Mouse (Mus musculus) cerebellum, adult 2 months (tissue): Measurements from ENCODE around the gene Arfgef3. TPM values are rescaled to one million over a fixed set of nuclear protein-coding genes. Genes with fewer than 3 reads are reported as not detected.
A peak's percentile ranks its signal among the peaks of the same experiment; 100 is the strongest.

Source experiments
- DNase-seq, 2 experiments: peaks; one replicate each; pipeline ENCODE4 v3.0.0; 2021
- H3K27ac ChIP-seq: fragments of 200-500 bp; 2 replicates; pipeline ENCODE4 v1.5.1; 2012; ENCODE audit warnings: low read length, control low read depth, inconsistent platforms; ENCODE audit not compliant: insufficient read depth
- H3K27me3 ChIP-seq: fragments of 200-500 bp; 2 replicates; pipeline ENCODE4 v1.6.1; 2012; ENCODE audit warnings: inconsistent platforms, mild to moderate bottlenecking, low read length, moderate library complexity; ENCODE audit not compliant: control insufficient read depth, insufficient read depth
- H3K4me1 ChIP-seq: fragments of 200-500 bp; 2 replicates; pipeline ENCODE4 v1.6.1; 2011; ENCODE audit warnings: low read length; ENCODE audit not compliant: control insufficient read depth, insufficient read depth
- H3K4me3 ChIP-seq: fragments of 200-500 bp; replicated peaks from 2 replicates; pipeline ENCODE3; 2011; ENCODE audit warnings: mild to moderate bottlenecking, low read depth, low read length, control low read depth; ENCODE audit not compliant: insufficient read depth
- CTCF ChIP-seq: fragments of 200-500 bp; IDR thresholded peaks from 2 replicates; pipeline ENCODE4 v1.5.1; 2011; ENCODE audit warnings: low read depth, mild to moderate bottlenecking, control low read depth, low read length, moderate library complexity, borderline replicate concordance; ENCODE audit not compliant: insufficient read depth
- POLR2A ChIP-seq: fragments of 200-500 bp; IDR thresholded peaks from 2 replicates; pipeline ENCODE4 v1.6.1; 2011; ENCODE audit warnings: low read length, control low read depth, borderline replicate concordance; ENCODE audit not compliant: insufficient read depth
- WGBS: fragments of 180-500 bp; shearing (Covaris S2); methylation state at CpG from one replicate; pipeline ENCODE4 v1.1.7; 2018; 5-methylcytosine and 5-hydroxymethylcytosine counted together
- polyA plus RNA-seq: library from polyadenylated mRNA; depleted of rRNA; stranded (reverse); fragments of >200 nt; gene quantifications from 2 replicates; pipeline ENCODE4 v1.2.3, GENCODE M21; 2012

The Arfgef3 gene
- polyA plus RNA-seq, 1 experiment, result 22.4 TPM

DNA sequence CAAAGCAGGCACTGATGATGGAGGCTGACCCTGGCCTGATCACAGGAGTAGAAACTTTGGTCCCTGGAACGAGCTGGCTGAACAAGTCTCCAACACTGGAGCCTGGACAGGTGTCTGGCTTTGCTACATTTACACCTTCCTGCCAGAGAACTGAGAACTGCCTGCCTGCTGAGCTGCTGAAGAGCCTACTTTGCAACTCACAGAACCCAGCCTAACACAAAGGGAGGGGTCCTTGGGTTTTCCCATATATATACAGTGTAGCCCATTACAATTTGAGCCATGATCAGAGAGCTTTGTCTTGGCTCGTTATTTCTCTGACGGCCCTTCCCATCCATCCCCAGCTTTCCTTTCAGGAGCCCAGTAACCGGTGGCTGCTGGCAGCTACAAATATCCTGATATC lies 6.3 kb upstream of the Arfgef3 start:
- TF ChIP-seq CTCF, result no peak
- no peak for DNase-seq
- Histone ChIP-seq H3K27ac (no peak overlapping the region), H3K27me3 (no peaks in the 10 kb centered on the region), H3K4me3 (no peak overlapping the region), H3K4me1 (no peaks in the 10 kb centered on the region)
- 68% methylated on average over 4 of the region's 4 CpGs for WGBS

DNA sequence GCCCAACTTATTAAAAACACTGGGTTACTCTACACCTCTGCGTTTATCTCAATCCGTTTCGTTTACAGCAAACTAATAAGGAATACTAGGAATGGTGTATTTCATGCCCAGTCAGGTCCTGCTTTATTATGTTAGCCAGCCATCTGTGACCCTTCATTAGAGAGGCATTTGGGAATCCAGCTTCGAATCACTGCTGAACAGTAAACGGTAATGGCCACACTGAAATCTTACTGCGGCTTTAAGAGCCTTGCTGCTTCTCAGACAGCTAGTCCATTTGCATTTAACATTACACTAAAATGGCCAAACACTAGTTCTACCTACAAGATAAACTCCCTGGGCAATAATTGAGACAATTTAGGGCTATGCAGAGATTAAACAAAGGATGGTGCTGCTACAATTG lies 1.7 kb downstream of the Arfgef3 start:
- DNase-seq, result peak; percentile 32 to 53
- no peaks in the 10 kb centered on the region; the same call in 1 of the 2 replicates for H3K4me1 ChIP-seq
- TF ChIP-seq CTCF (no peak), POLR2A (no peak)
- WGBS, result 12% methylated on average over 6 of the region's 6 CpGs
- no peaks in the 10 kb centered on the region for H3K27me3 ChIP-seq
- H3K27ac ChIP-seq, result no peak overlapping the region; the same call in 1 of the 2 replicates
- peak overlapping the region; percentile 41 for H3K4me3 ChIP-seq

DNA sequence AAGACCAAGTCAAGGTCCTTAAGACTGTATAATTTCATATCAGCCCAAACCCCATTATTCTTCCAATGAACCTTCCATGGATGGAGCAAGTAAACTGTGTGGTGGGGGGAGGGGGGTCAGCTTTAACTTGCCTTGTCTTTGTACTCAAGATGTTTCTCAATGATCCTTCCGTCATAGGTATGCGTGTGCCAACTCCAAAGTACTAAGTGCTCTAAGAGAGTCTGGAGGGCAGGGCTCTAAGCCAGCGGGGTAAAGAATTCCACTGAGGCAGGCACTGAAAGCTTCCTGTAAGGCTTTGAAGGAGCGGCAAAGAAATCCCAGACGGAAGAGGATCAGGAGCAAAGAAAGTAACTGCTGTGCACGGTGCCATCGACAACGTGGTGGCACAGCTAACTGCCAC lies 2.7 kb downstream of the Arfgef3 start:
- DNase-seq, result peak; percentile 21 to 33
- 48% methylated on average over 8 of the region's 8 CpGs for WGBS
- TF ChIP-seq CTCF (no peak), POLR2A (no peak)
- no peaks in the 10 kb centered on the region; the same call in 1 of the 2 replicates for H3K4me1 ChIP-seq
- no peaks in the 10 kb centered on the region for H3K27me3 ChIP-seq
- no peak overlapping the region for H3K27ac ChIP-seq
- peak overlapping the region; percentile 4 for H3K4me3 ChIP-seq

DNA sequence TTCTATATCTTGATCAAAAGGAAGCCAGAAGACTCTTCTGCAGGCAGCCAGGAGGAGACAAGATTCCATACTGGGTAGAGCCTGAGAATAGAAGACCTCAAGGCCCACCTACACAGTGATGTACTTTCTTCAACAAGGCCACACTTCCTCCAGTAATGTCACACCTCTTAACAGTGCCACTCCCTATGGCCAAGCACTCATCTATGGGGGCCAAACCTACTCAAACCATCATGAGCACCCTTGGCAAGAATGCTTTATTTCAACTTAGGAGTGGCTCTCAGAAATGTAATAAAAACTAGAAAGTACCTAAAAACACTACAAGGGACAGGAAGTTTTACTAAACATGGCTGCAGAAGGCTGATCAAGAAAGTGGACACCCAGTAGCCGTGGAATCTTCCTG lies 15.2 kb downstream of the Arfgef3 start:
- WGBS, result 92% methylated on average over 1 of the region's 1 CpGs

DNA sequence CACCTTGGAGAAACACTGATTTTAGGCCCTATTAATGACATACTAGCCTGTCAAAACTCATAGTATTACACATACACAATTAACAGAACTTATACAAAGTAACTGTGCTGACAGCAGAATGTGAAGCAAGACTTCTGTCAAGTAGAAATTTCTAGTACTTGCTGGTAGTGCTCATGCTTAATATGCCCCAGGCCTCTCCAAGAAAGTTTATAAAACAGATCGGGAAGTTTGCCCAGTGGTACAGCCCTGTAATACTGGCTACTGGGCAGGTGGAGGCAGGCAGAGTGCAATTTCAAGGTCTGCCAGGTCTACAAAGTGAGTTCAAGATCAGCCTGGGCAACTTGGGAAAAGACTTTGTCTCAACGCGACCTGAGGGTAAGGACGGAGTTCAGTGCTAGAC lies 32.3 kb downstream of the Arfgef3 start:
- no peak for DNase-seq
- no peak overlapping the region for H3K4me3 ChIP-seq
- WGBS, result 88% methylated on average over 4 of the region's 4 CpGs
- TF ChIP-seq POLR2A (no peak), CTCF (no peak)
- H3K4me1 ChIP-seq, result peaks cover 24% of the 10 kb centered on the region
- no peak overlapping the region for H3K27ac ChIP-seq
- H3K27me3 ChIP-seq, result no peaks in the 10 kb centered on the region

More for the DNA sequence above, 15.2 kb downstream of the Arfgef3 start:
- Histone ChIP-seq H3K4me1 (no peaks in the 10 kb centered on the region), H3K27ac (no peak overlapping the region), H3K4me3 (no peak overlapping the region), H3K27me3 (no peaks in the 10 kb centered on the region)
- DNase-seq, result no peak
- TF ChIP-seq CTCF (no peak), POLR2A (no peak)

DNA sequence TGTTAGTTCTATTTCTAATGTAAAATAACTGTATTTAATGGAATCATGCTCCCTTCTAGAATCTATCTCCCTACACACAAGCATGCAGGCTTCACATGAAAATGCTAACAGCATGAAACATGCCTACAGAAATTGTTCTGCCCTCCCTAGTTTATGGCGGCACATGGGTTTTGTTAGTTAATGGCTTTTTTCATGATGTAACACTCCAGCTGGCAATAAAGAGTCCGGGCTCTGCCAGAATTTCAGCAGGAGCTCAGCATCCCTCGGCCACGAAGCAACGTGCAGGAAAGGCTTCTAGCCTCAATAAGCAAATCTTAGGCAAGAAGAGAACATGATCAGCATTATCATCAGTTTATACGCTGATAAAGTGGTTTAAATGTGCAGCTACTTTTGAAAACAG lies 32.8 kb downstream of the Arfgef3 start:
- 3% methylated on average over 6 of the region's 6 CpGs for WGBS
- TF ChIP-seq CTCF (no peak), POLR2A (no peak)
- Histone ChIP-seq H3K4me3 (no peak overlapping the region), H3K27ac (no peak overlapping the region), H3K4me1 (peaks cover 24% of the 10 kb centered on the region), H3K27me3 (no peaks in the 10 kb centered on the region)
- peak; percentile 82 to 90 for DNase-seq

DNA sequence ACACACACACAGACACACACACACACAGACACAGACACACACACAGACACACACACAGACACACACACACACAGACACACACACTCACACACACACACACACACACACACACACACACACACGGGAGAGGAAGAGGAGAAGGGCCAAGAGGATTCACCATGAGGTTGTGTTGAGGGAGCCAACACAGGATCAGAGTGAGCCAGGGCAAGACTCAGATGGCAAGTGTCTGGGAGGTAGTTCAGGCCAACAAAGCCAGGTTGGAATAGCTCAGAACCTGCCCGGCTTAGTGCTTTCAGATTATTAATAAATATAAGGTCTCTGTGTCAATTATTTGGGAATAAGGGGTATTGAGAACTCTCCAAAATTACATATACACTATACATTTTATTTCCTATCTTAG lies 33.9 kb downstream of the Arfgef3 start:
- peaks cover 24% of the 10 kb centered on the region for H3K4me1 ChIP-seq
- no peak overlapping the region for H3K4me3 ChIP-seq
- whole genome bisulfite sequencing, result 8% methylated on average over 2 of the region's 2 CpGs
- TF ChIP-seq POLR2A (no peak), CTCF (no peak)
- no peaks in the 10 kb centered on the region for H3K27me3 ChIP-seq
- no peak overlapping the region for H3K27ac ChIP-seq
- DNase-seq, result peak in 1 of 2 experiments; percentile 61

DNA sequence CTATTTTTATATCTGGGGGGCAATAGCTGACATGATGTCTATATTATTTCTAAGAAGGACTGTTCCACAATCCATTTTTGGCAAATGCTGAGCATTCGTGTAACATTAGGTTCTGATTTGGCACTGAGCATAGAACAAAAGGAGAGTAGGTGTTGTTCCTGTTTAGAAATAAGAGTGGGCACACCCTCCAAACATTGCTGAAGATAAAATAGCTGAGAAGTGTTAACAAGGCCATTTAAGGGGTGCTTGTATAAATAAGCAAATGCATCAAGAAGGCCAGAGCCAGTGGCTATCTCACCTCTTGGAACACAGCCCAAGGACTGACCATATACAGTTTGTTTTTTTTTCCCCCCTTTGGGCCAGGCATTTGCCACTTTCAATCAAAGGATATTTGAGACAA lies 35.1 kb downstream of the Arfgef3 start:
- no peak overlapping the region for H3K4me3 ChIP-seq
- no peak overlapping the region for H3K27ac ChIP-seq
- WGBS, result 19% methylated on average over 1 of the region's 1 CpGs
- H3K4me1 ChIP-seq, result peaks cover 24% of the 10 kb centered on the region
- TF ChIP-seq CTCF (no peak), POLR2A (no peak)
- H3K27me3 ChIP-seq, result no peaks in the 10 kb centered on the region
- DNase-seq, result peak in 1 of 2 experiments; percentile 43
